13 mouse cellular contexts compared by ENCODE assay signal in the genomic region with DNA sequence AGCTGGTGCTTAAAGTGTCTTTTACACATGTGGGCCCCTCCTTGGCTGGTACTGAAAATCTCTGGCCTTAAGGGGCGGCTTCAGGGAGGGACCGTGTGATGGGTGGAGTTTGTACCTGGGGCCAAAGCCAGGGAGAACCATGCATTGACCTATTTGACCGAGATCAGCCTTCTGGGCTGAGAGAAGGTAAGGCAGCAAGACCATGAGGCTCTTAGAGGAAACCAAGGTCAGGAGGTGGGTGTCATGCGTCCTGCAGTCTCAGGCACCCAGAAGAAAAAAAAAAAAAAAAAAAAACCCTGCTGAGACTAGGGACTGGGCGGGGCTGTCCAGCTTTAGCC. TPM values are rescaled to one million over a fixed set of nuclear protein-coding genes. Genes with fewer than 3 reads are reported as not detected.
A peak's percentile ranks its signal among the peaks of the same experiment; 100 is the strongest.
DNase-seq lines count a peak whose midpoint lies in the region; ATAC-seq and TF ChIP-seq lines count a peak whose summit lies in the region.
"Had no signal": no experiment of that assay in that cellular context is flagged by ENCODE, and none has a peak within 500 bp of the region (broad histone marks: within the 10 kb centered on the region; RNA-seq: fewer than 3 reads in every experiment).

No protein-coding gene starts in this region.

- no peak for ATAC-seq in forebrain, embryonic 15.5 days (replicated peaks)
- no peak for ATAC-seq in midbrain, embryonic 14.5 days (ENCODE audit: low FRiP score, low TSS enrichment)
- no peak for ATAC-seq in erythroblast, adult 5-6 weeks (replicated peaks; ENCODE audit: low FRiP score, poor library complexity, severe bottlenecking)

- no peaks in the 10 kb centered on the region for H3K36me3 ChIP-seq in ES-Bruce4 (ENCODE audit: control insufficient read depth, insufficient read depth, low read length, poor library complexity, severe bottlenecking)
- H3K36me3 ChIP-seq in forebrain, embryonic 15.5 days: peaks cover 15% of the 10 kb centered on the region
- H3K36me3 ChIP-seq in midbrain, embryonic 14.5 days (ENCODE audit: control insufficient read depth, insufficient read depth, low read length): peaks cover 15% of the 10 kb centered on the region
- H3K36me3 ChIP-seq: limb, embryonic 13.5 days had no signal

- H3K4me2 ChIP-seq in forebrain, embryonic 15.5 days (replicated peaks): peak overlapping the region; percentile 61
- H3K4me2 ChIP-seq in midbrain, embryonic 14.5 days (ENCODE audit: low read length): peak overlapping the region; percentile 76

- peak overlapping the region; percentile 39; the same call in 1 of the 2 replicates for H3K9ac ChIP-seq in ES-Bruce4 (ENCODE audit: low read depth, poor library complexity, severe bottlenecking)
- H3K9ac ChIP-seq in forebrain, embryonic 15.5 days (replicated peaks): peak overlapping the region; percentile 91
- H3K9ac ChIP-seq in midbrain, embryonic 14.5 days (replicated peaks; ENCODE audit: low read length): peak overlapping the region; percentile 96
- H3K9ac ChIP-seq: limb, embryonic 13.5 days had no signal

- no peak for TF ChIP-seq POLR2A in ES-Bruce4 (IDR thresholded peaks at IDR 0.05; ENCODE audit: insufficient read depth, low read length)

- H3K9me3 ChIP-seq in ES-Bruce4 (replicated peaks; ENCODE audit: control insufficient read depth, insufficient read depth, low read length, poor library complexity, severe bottlenecking): no peaks in the 10 kb centered on the region
- H3K9me3 ChIP-seq in forebrain, embryonic 15.5 days: no peaks in the 10 kb centered on the region
- H3K9me3 ChIP-seq in midbrain, embryonic 14.5 days (ENCODE audit: control insufficient read depth, low read length): no peaks in the 10 kb centered on the region
- H3K9me3 ChIP-seq: limb, embryonic 13.5 days had no signal

- H3K27ac ChIP-seq in ES-Bruce4 (ENCODE audit: insufficient read depth, low read length): no peak overlapping the region
- H3K27ac ChIP-seq in forebrain, embryonic 15.5 days (replicated peaks): peak overlapping the region; percentile 96
- H3K27ac ChIP-seq in midbrain, embryonic 14.5 days (replicated peaks; ENCODE audit: low read depth, low read length): peak overlapping the region; percentile 95
- H3K27ac ChIP-seq: gastrocnemius, adult 2 months; limb, embryonic 13.5 days had no signal

- no peak for TF ChIP-seq CTCF in ES-Bruce4 (IDR thresholded peaks at IDR 0.05; ENCODE audit: low read depth, low read length)

- WGBS in forebrain, embryonic 15.5 days: 14% methylated on average over 5 of the region's 5 CpGs
- 13% methylated on average over 5 of the region's 5 CpGs for WGBS in midbrain, embryonic 14.5 days

- peak; percentile 45 for DNase-seq in ZHBTc4 (ENCODE audit: low read depth, low spot score)
- no peak for DNase-seq in midbrain, embryonic 14.5 days
- DNase-seq in embryo, embryonic 10 days (ENCODE audit: low spot score): no peak
- DNase-seq in layer of hippocampus, postnatal 36 days: no peak
- DNase-seq: adrenal gland, postnatal 14 days; gastrocnemius, adult 2 months; kidney, postnatal 4 days; spleen, adult 18-20 months; thymus, postnatal 25 days had no signal

- peak overlapping the region; percentile 82 for H3K4me3 ChIP-seq in ES-Bruce4 (ENCODE audit: low read depth, low read length)
- peak overlapping the region; percentile 69 for H3K4me3 ChIP-seq in forebrain, embryonic 15.5 days
- H3K4me3 ChIP-seq in midbrain, embryonic 14.5 days (replicated peaks; ENCODE audit: low read depth, low read length): peak overlapping the region; percentile 83

- TF ChIP-seq EP300 in ES-Bruce4 (IDR thresholded peaks at IDR 0.05; ENCODE audit: insufficient read depth, low read depth, low read length): no peak

- H3K27me3 ChIP-seq in ES-Bruce4 (ENCODE audit: control insufficient read depth, insufficient read depth, low read length, poor library complexity, severe bottlenecking): no peaks in the 10 kb centered on the region
- no peaks in the 10 kb centered on the region for H3K27me3 ChIP-seq in forebrain, embryonic 15.5 days
- no peaks in the 10 kb centered on the region for H3K27me3 ChIP-seq in midbrain, embryonic 14.5 days (ENCODE audit: control insufficient read depth, insufficient read depth, low read length)

- H3K4me1 ChIP-seq in ES-Bruce4 (ENCODE audit: control insufficient read depth, insufficient read depth, low read length): no peaks in the 10 kb centered on the region
- peaks cover 18% of the 10 kb centered on the region for H3K4me1 ChIP-seq in forebrain, embryonic 15.5 days
- peaks cover 24% of the 10 kb centered on the region for H3K4me1 ChIP-seq in midbrain, embryonic 14.5 days (ENCODE audit: control insufficient read depth, insufficient read depth, low read length)

RNA-seq across cellular contexts. Expression of gene Stmn3, which starts 1.3 kb away (rescaled TPM):
- polyA plus RNA-seq in ES-Bruce4 (2011; ENCODE audit: insufficient read depth, insufficient read length, low read depth, missing spikeins): 1.2 and 1.8 TPM in 2 replicates
- 960 and 986 TPM in 2 replicates for polyA plus RNA-seq in forebrain, embryonic 15.5 days (2015; fragmentation: Nextera tagmentation; extraction: Ambion mirVana)
- 1,182 and 1,543 TPM in 2 replicates for polyA plus RNA-seq in midbrain, embryonic 14.5 days (2014; fragmentation: Nextera tagmentation; extraction: Ambion mirVana)
- 100 to 1,000 TPM; 562 to 666 TPM for total RNA-seq in layer of hippocampus, postnatal 36 days (2021)
- total RNA-seq in erythroblast, adult 5-6 weeks (2015; ENCODE audit: low replicate concordance): not detected in 2 replicates
- not detected in 2 replicates for total RNA-seq in erythroblast, adult 5-6 weeks (2017; ENCODE audit: low replicate concordance)
- total RNA-seq: gastrocnemius, adult 2 months had no signal

RNA-seq across cellular contexts. Expression of gene Rtel1, which starts 6.6 kb away (rescaled TPM):
- 49.0 and 54.2 TPM in 2 replicates for polyA plus RNA-seq in ES-Bruce4 (2011; ENCODE audit: insufficient read depth, insufficient read length, low read depth, missing spikeins)
- 37.5 and 44.1 TPM in 2 replicates for polyA plus RNA-seq in forebrain, embryonic 15.5 days (2015; fragmentation: Nextera tagmentation; extraction: Ambion mirVana)
- polyA plus RNA-seq in midbrain, embryonic 14.5 days (2014; fragmentation: Nextera tagmentation; extraction: Ambion mirVana): 40.3 and 46.9 TPM in 2 replicates
- total RNA-seq in layer of hippocampus, postnatal 36 days (2021): 10 to 100 TPM; 34.1 to 35.2 TPM
- total RNA-seq in erythroblast, adult 5-6 weeks (2015; ENCODE audit: low replicate concordance): 7.7 and 17.5 TPM in 2 replicates
- total RNA-seq in erythroblast, adult 5-6 weeks (2017; ENCODE audit: low replicate concordance): 19.9 and 23.7 TPM in 2 replicates

RNA-seq across cellular contexts. Expression of gene Gmeb2, which starts 25.1 kb away (rescaled TPM):
- 16.4 and 16.7 TPM in 2 replicates for polyA plus RNA-seq in ES-Bruce4 (2011; ENCODE audit: insufficient read depth, insufficient read length, low read depth, missing spikeins)
- 20.2 and 20.3 TPM in 2 replicates for polyA plus RNA-seq in forebrain, embryonic 15.5 days (2015; fragmentation: Nextera tagmentation; extraction: Ambion mirVana)
- 15.7 and 19.5 TPM in 2 replicates for polyA plus RNA-seq in midbrain, embryonic 14.5 days (2014; fragmentation: Nextera tagmentation; extraction: Ambion mirVana)
- 10 to 100 TPM; 17.1 to 17.4 TPM for total RNA-seq in layer of hippocampus, postnatal 36 days (2021)
- total RNA-seq in erythroblast, adult 5-6 weeks (2015; ENCODE audit: low replicate concordance): 23.6 and 24.6 TPM in 2 replicates
- 15.4 and 41.7 TPM in 2 replicates for total RNA-seq in erythroblast, adult 5-6 weeks (2017; ENCODE audit: low replicate concordance)

RNA-seq across cellular contexts. Expression of gene Zgpat, which starts 51.8 kb away (rescaled TPM):
- polyA plus RNA-seq in ES-Bruce4 (2011; ENCODE audit: insufficient read depth, insufficient read length, low read depth, missing spikeins): 11.5 and 13.5 TPM in 2 replicates
- 82.1 TPM in 2 replicates for polyA plus RNA-seq in forebrain, embryonic 15.5 days (2015; fragmentation: Nextera tagmentation; extraction: Ambion mirVana)
- 65.0 and 67.7 TPM in 2 replicates for polyA plus RNA-seq in midbrain, embryonic 14.5 days (2014; fragmentation: Nextera tagmentation; extraction: Ambion mirVana)
- 10 to 100 TPM; 77.5 to 83.5 TPM for total RNA-seq in layer of hippocampus, postnatal 36 days (2021)
- total RNA-seq in erythroblast, adult 5-6 weeks (2015; ENCODE audit: low replicate concordance): 0.77 and 2.3 TPM in 2 replicates
- total RNA-seq in erythroblast, adult 5-6 weeks (2017; ENCODE audit: low replicate concordance): 10.5 and 11.0 TPM in 2 replicates

RNA-seq across cellular contexts. Expression of gene Arfrp1, which starts 52.2 kb away (rescaled TPM):
- polyA plus RNA-seq in ES-Bruce4 (2011; ENCODE audit: insufficient read depth, insufficient read length, low read depth, missing spikeins): 29.1 and 35.4 TPM in 2 replicates
- polyA plus RNA-seq in forebrain, embryonic 15.5 days (2015; fragmentation: Nextera tagmentation; extraction: Ambion mirVana): 98.3 and 98.4 TPM in 2 replicates
- polyA plus RNA-seq in midbrain, embryonic 14.5 days (2014; fragmentation: Nextera tagmentation; extraction: Ambion mirVana): 65.8 and 76.2 TPM in 2 replicates
- total RNA-seq in layer of hippocampus, postnatal 36 days (2021): 10 to 100 TPM; 48.4 to 53.8 TPM
- 0.96 and 11.1 TPM in 2 replicates for total RNA-seq in erythroblast, adult 5-6 weeks (2015; ENCODE audit: low replicate concordance)
- total RNA-seq in erythroblast, adult 5-6 weeks (2017; ENCODE audit: low replicate concordance): 4.0 and 13.0 TPM in 2 replicates

Comparison
In these comparisons a context has a peak if more than half of its experiments do, and no peak if none do; other contexts are left out.
1. H3K9ac ChIP-seq: peak in every context shown above with its lines; median percentile 96 in midbrain, embryonic 14.5 days; 91 in forebrain, embryonic 15.5 days; 39 in ES-Bruce4.
2. RNA of gene Stmn3, which starts 1.3 kb away (polyA plus RNA-seq): 1,182 to 1,543 TPM in midbrain, embryonic 14.5 days and 960 to 986 TPM in forebrain, embryonic 15.5 days; 1.2 to 1.8 TPM in ES-Bruce4; every median in the first group is over 100 times any median in the second.
3. Peak in every context shown above with its lines, with median percentiles within 50 percentile points of each other: H3K4me3 ChIP-seq.